Mouse (Mus musculus): ENCODE results near the gene Cyp2u1. TPM values are rescaled to one million over a fixed set of nuclear protein-coding genes. Genes with fewer than 3 reads are reported as not detected.
"Not testable (repeated sequence)": the region's sequence is repeated elsewhere in the genome, so short reads cannot be mapped to it uniquely, and the experiment has no call there.

The Cyp2u1 gene
- polyA plus RNA-seq, 1 experiment = 1.2 TPM

DNA sequence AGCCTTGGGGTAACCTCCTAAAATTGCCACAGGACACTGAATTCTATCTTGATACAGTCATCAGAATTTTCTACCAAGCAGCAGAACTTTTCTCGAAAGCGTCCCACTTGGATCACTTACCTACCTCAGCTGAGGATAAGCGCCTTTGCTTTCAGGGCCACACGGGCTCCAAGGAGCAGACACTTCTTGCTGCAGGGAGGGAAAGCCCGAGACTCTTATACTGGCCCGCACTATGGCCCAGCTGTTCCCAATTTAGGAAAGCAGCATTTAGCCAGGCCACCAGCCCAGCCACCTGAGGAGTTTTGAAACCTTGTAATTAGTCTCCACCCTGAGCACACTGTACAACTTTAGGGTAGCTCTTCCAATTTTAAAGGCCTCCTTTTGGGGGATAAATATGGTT is 40.3 kb upstream of the Cyp2u1 start:
- 95% methylated on average over 6 of the region's 6 CpGs for WGBS
- DNase-seq (ENCODE audit: low read depth in 1 of 2, low spot score in 2 of 2) = no peak
- Histone ChIP-seq H3K36me3 (ENCODE audit: control insufficient read depth, insufficient read depth, low read length) (no peaks in the 10 kb centered on the region), H3K4me3 (ENCODE audit: extremely low read depth, insufficient read depth, insufficient read length) (no peak overlapping the region), H3K27me3 (ENCODE audit: control insufficient read depth, insufficient read depth, low read length) (no peaks in the 10 kb centered on the region), H3K27ac (ENCODE audit: insufficient read depth, low read length) (no peak overlapping the region), H3K4me1 (ENCODE audit: control insufficient read depth, insufficient read depth, insufficient read length) (no peaks in the 10 kb centered on the region)
- TF ChIP-seq CTCF (IDR thresholded peaks at IDR 0.05; ENCODE audit: extremely low read depth, insufficient read depth, insufficient read length, insufficient replicate concordance) (no peak), POLR2A (IDR thresholded peaks at IDR 0.05; ENCODE audit: low read depth, low read length) (no peak)

DNA sequence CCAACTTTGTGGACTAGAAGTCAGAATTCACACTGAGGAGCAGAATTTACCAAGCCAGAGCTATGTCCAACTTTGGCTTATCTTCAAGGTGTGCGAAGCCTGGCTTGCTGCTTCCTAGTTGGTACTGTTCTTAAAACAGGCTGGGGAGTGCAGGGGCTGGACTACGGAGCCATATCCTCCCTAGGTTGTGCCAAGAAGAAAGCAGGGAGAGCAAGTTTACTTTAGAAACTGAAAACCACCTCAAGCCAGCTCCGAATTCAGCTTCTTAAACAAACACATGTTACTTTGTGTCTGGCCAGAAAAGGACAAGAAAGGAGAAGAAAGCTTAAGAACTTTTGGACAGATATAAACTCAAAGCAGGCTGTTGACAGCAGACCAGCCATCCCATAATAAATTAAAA is 37.9 kb upstream of the Cyp2u1 start:
- Histone ChIP-seq H3K36me3 (ENCODE audit: control insufficient read depth, insufficient read depth, low read length) (no peaks in the 10 kb centered on the region), H3K4me3 (ENCODE audit: extremely low read depth, insufficient read depth, insufficient read length) (no peak overlapping the region), H3K27ac (ENCODE audit: insufficient read depth, low read length) (no peak overlapping the region), H3K27me3 (ENCODE audit: control insufficient read depth, insufficient read depth, low read length) (no peaks in the 10 kb centered on the region), H3K4me1 (ENCODE audit: control insufficient read depth, insufficient read depth, insufficient read length) (no peaks in the 10 kb centered on the region)
- WGBS = 79% methylated on average over 3 of the region's 3 CpGs
- TF ChIP-seq CTCF (IDR thresholded peaks at IDR 0.05; ENCODE audit: extremely low read depth, insufficient read depth, insufficient read length, insufficient replicate concordance) = no peak
- no peak for TF ChIP-seq POLR2A (IDR thresholded peaks at IDR 0.05; ENCODE audit: low read depth, low read length)
- DNase-seq (ENCODE audit: low read depth in 1 of 2, low spot score in 2 of 2) = no peak

DNA sequence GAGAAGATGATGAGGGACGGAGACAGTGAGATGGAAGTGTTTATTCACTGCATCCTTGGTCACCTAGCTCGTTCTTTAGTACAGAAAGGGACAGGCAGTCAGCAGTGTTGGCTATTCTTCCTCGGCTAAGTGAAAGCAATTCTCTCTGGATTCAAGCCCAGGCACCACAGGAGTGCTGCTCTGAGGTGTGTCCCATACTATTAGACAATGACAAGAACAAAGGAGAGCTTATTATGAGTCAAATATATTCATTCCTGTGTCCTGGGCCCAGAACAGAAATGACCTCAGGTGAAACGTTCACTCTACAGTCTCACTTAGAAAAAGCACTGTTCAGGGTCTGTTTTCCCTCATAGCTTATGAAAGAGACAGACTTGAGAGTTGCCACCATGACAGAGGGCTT is 36.3 kb upstream of the Cyp2u1 start:
- 84% methylated on average over 4 of the region's 4 CpGs for WGBS

DNA sequence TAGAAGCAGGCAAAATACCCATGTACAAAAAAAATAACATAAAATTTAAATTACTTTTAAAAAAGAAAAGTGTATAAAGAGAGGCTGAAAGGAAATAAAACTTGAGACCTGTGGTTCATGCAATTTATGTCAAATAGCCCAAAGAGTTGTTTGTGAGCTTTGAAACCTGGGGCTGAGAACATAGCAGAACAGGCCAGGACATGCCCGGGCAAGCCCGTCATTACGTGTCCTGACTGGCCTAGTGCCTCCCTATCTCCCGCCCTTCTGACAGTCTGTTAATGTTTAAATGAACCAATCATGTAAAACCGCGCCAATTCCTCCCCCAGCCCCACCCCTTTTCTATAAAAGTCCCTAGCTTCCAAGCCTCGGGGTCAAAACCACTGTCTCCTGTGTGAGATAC is 34.7 kb upstream of the Cyp2u1 start:
- WGBS = 86% methylated on average over 7 of the region's 7 CpGs
- not testable (repeated sequence) for H3K27ac ChIP-seq (ENCODE audit: insufficient read depth, low read length); DNase-seq (ENCODE audit: low read depth in 1 of 2, low spot score in 2 of 2); H3K27me3 ChIP-seq (ENCODE audit: control insufficient read depth, insufficient read depth, low read length); H3K4me1 ChIP-seq (ENCODE audit: control insufficient read depth, insufficient read depth, insufficient read length); H3K4me3 ChIP-seq (ENCODE audit: extremely low read depth, insufficient read depth, insufficient read length); H3K36me3 ChIP-seq (ENCODE audit: control insufficient read depth, insufficient read depth, low read length)

More for the DNA sequence above, 36.3 kb upstream of the Cyp2u1 start:
- Histone ChIP-seq H3K4me3 (ENCODE audit: extremely low read depth, insufficient read depth, insufficient read length) (no peak overlapping the region), H3K27ac (ENCODE audit: insufficient read depth, low read length) (no peak overlapping the region), H3K27me3 (ENCODE audit: control insufficient read depth, insufficient read depth, low read length) (no peaks in the 10 kb centered on the region), H3K36me3 (ENCODE audit: control insufficient read depth, insufficient read depth, low read length) (no peaks in the 10 kb centered on the region), H3K4me1 (ENCODE audit: control insufficient read depth, insufficient read depth, insufficient read length) (peaks cover 7% of the 10 kb centered on the region; the same call in 1 of the 2 replicates)
- no peak for TF ChIP-seq CTCF (IDR thresholded peaks at IDR 0.05; ENCODE audit: extremely low read depth, insufficient read depth, insufficient read length, insufficient replicate concordance)
- no peak for TF ChIP-seq POLR2A (IDR thresholded peaks at IDR 0.05; ENCODE audit: low read depth, low read length)
- no peak for DNase-seq (ENCODE audit: low read depth in 1 of 2, low spot score in 2 of 2)

DNA sequence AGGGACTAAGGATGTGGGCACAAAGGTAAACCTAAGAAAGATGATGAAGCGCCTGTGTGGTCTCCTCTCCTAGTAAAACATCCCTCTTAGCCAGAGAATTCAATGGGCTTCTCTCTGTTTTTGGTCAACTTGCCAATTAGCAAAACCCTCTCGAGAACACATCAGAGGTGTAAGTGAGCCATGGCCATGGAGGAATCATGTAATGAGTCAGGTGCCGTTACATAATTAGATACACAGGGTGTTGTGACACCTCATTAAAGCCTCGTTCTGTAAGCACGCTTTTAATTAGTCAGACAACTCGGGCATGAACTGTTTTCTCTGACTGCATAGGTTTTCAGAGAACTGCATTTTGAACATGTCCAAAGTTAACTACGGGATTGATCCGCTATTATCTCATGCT is 33.6 kb upstream of the Cyp2u1 start:
- 91% methylated on average over 8 of the region's 8 CpGs for WGBS
- no peak for DNase-seq (ENCODE audit: low read depth in 1 of 2, low spot score in 2 of 2)
- H3K4me1 ChIP-seq (ENCODE audit: control insufficient read depth, insufficient read depth, insufficient read length) = peaks cover 7% of the 10 kb centered on the region; the same call in 1 of the 2 replicates
- no peaks in the 10 kb centered on the region for H3K27me3 ChIP-seq (ENCODE audit: control insufficient read depth, insufficient read depth, low read length)
- no peak for TF ChIP-seq POLR2A (IDR thresholded peaks at IDR 0.05; ENCODE audit: low read depth, low read length)
- no peak for TF ChIP-seq CTCF (IDR thresholded peaks at IDR 0.05; ENCODE audit: extremely low read depth, insufficient read depth, insufficient read length, insufficient replicate concordance)
- no peaks in the 10 kb centered on the region for H3K36me3 ChIP-seq (ENCODE audit: control insufficient read depth, insufficient read depth, low read length)
- no peak overlapping the region for H3K4me3 ChIP-seq (ENCODE audit: extremely low read depth, insufficient read depth, insufficient read length)
- H3K27ac ChIP-seq (ENCODE audit: insufficient read depth, low read length) = no peak overlapping the region

DNA sequence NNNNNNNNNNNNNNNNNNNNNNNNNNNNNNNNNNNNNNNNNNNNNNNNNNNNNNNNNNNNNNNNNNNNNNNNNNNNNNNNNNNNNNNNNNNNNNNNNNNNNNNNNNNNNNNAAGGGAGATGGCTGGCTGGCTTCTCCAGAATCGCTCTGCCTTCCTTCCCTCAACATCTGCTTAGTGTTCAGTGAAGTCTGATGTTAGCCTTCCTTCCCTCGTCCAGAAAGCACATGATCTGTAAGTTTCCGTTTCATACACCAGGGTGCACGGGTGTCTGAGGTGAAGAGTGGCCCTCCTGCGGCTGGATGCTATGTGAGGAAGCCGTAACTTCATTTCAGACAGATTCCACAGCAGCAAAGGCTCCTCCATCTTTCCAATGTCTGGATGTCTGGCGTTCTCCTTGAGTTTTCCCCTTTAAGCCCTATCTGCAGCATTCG is 32.1 kb upstream of the Cyp2u1 start:
- Histone ChIP-seq H3K4me3 (ENCODE audit: extremely low read depth, insufficient read depth, insufficient read length) (no peak overlapping the region), H3K27ac (ENCODE audit: insufficient read depth, low read length) (peak overlapping the region; percentile 55; the same call in 1 of the 2 replicates), H3K27me3 (ENCODE audit: control insufficient read depth, insufficient read depth, low read length) (no peaks in the 10 kb centered on the region), H3K4me1 (ENCODE audit: control insufficient read depth, insufficient read depth, insufficient read length) (peaks cover 7% of the 10 kb centered on the region; the same call in 1 of the 2 replicates), H3K36me3 (ENCODE audit: control insufficient read depth, insufficient read depth, low read length) (no peaks in the 10 kb centered on the region)
- no peak for DNase-seq (ENCODE audit: low read depth in 1 of 2, low spot score in 2 of 2)
- 28% methylated on average over 8 of the region's 8 CpGs for WGBS
- TF ChIP-seq POLR2A (IDR thresholded peaks at IDR 0.05; ENCODE audit: low read depth, low read length) = no peak
- TF ChIP-seq CTCF (IDR thresholded peaks at IDR 0.05; ENCODE audit: extremely low read depth, insufficient read depth, insufficient read length, insufficient replicate concordance) = no peak

DNA sequence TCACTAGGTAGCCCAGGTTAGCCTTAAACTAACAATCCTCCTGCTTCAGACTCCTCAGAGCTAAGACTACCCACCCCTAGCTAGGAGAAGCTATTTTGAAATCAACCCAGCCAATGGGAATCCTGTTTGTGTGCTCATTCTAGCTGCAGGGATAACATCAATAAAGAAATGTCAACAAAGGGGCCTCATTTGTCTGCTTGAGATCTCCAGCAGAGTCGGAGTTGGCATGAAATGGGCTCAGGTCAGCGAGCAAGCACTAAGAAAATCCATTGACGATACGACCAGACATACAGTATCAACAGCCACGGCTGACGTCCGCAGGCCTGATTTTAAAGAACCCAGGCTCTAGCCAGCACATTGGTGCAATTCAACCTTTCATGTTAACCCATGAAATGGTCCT is 24.2 kb upstream of the Cyp2u1 start:
- no peak overlapping the region for H3K27ac ChIP-seq (ENCODE audit: insufficient read depth, low read length)
- WGBS = 93% methylated on average over 7 of the region's 7 CpGs
- TF ChIP-seq POLR2A (IDR thresholded peaks at IDR 0.05; ENCODE audit: low read depth, low read length) = no peak
- no peak for TF ChIP-seq CTCF (IDR thresholded peaks at IDR 0.05; ENCODE audit: extremely low read depth, insufficient read depth, insufficient read length, insufficient replicate concordance)

More for the DNA sequence above, 24.2 kb upstream of the Cyp2u1 start:
- Histone ChIP-seq H3K4me3 (ENCODE audit: extremely low read depth, insufficient read depth, insufficient read length) (no peak overlapping the region), H3K4me1 (ENCODE audit: control insufficient read depth, insufficient read depth, insufficient read length) (no peaks in the 10 kb centered on the region; the same call in 1 of the 2 replicates), H3K36me3 (ENCODE audit: control insufficient read depth, insufficient read depth, low read length) (no peaks in the 10 kb centered on the region), H3K27me3 (ENCODE audit: control insufficient read depth, insufficient read depth, low read length) (no peaks in the 10 kb centered on the region)
- no peak for DNase-seq (ENCODE audit: low read depth in 1 of 2, low spot score in 2 of 2)
